Mouse (Mus musculus) liver, embryonic 14.5 days (tissue): ENCODE results near the gene Lrrc43.

Experiments
- CTCF ChIP-seq: IDR thresholded peaks from 2 replicates; pipeline ENCODE4 v1.5.1; 2016; ENCODE audit warnings: antibody characterized with exemption, low read depth, control low read depth
- EP300 ChIP-seq: IDR thresholded peaks from 2 replicates; pipeline ENCODE4 v1.6.1; 2016; ENCODE audit warnings: antibody characterized with exemption, low read depth

DNA sequence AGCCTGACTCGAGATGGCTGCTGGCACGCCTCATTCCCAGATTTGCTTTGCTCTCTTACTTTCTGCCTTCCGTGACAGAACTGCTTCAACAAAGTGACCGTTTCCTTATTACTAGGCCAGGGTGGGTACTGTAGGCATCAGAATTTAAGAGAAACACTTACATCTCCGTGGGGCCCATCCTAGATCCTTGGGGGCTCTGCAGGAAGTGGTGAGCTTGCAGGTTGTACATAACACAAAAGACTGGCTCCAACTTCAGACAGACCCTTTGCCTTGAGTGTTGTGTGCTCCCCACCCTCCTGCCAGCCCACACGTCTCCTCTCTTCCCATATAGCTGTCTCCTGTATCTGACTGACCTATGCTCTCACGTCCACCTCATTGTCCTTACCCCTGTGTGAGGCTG, 37.2 kb upstream of the Lrrc43 start:
- no peak for TF ChIP-seq EP300
- TF ChIP-seq CTCF = no peak
